Mouse (Mus musculus) bone marrow, adult 2 months (tissue): ENCODE results near the gene Insc. TPM values are rescaled to one million over a fixed set of nuclear protein-coding genes. Genes with fewer than 3 reads are reported as not detected.

Experiments used
- H3K27ac ChIP-seq: fragments of 200-500 bp; 2 replicates; pipeline ENCODE4 v1.5.1; 2012; ENCODE audit warnings: low read depth, mild to moderate bottlenecking, control low read depth, inconsistent platforms, low read length; ENCODE audit not compliant: control insufficient read depth, poor library complexity, insufficient read depth
- H3K4me1 ChIP-seq: fragments of 200-500 bp; 2 replicates; pipeline ENCODE4 v1.6.1; 2011; ENCODE audit warnings: low read length; ENCODE audit not compliant: control insufficient read depth, insufficient read depth
- H3K4me3 ChIP-seq: fragments of 200-500 bp; replicated peaks from 2 replicates; pipeline ENCODE3; 2011; ENCODE audit warnings: mild to moderate bottlenecking, low read depth, low read length, control low read depth; ENCODE audit not compliant: control insufficient read depth
- CTCF ChIP-seq: fragments of 200-500 bp; IDR thresholded peaks from 2 replicates; pipeline ENCODE4 v1.5.1; 2011; ENCODE audit warnings: low read length, control low read depth; ENCODE audit not compliant: control insufficient read depth, insufficient read depth
- POLR2A ChIP-seq: fragments of 200-500 bp; IDR thresholded peaks from 2 replicates; pipeline ENCODE4 v1.6.1; 2011; ENCODE audit warnings: low read depth, mild to moderate bottlenecking, control low read depth, low read length, borderline replicate concordance; ENCODE audit not compliant: control insufficient read depth
- WGBS: fragments of 180-500 bp; shearing (Covaris S2); methylation state at CpG from one replicate; pipeline ENCODE4 v1.1.7; 2018; 5-methylcytosine and 5-hydroxymethylcytosine counted together
- polyA plus RNA-seq: library from polyadenylated mRNA; stranded (reverse); fragments of >200 nt; gene quantifications from 2 replicates; pipeline ENCODE4 v1.2.4, GENCODE M21; 2011; ENCODE audit warnings: low replicate concordance; ENCODE audit not compliant: missing spikeins, insufficient read depth, insufficient read length

Insc gene
- polyA plus RNA-seq, 1 experiment, result not detected

- Histone ChIP-seq H3K27ac (no peak overlapping the region), H3K4me1 (no peaks in the 10 kb centered on the region), H3K4me3 (no peak overlapping the region)
- WGBS, result 68% methylated on average over 3 of the region's 3 CpGs
- TF ChIP-seq CTCF (no peak), POLR2A (no peak)
Measured at GRCm38 (mm10) chr7:114860858-114861523, 117.5 kb downstream of the Insc start.

GRCm38 (mm10) chr7:114873315-114874012 lies 130.0 kb downstream of the Insc start:
- no peak overlapping the region for H3K4me3 ChIP-seq
- no peaks in the 10 kb centered on the region for H3K4me1 ChIP-seq
- WGBS, result 48% methylated on average over 3 of the region's 3 CpGs
- no peak overlapping the region for H3K27ac ChIP-seq
- TF ChIP-seq CTCF (no peak), POLR2A (no peak)

GRCm38 (mm10) chr7:114874032-114874441 lies 130.5 kb downstream of the Insc start:
- Histone ChIP-seq H3K27ac (no peak overlapping the region), H3K4me1 (no peaks in the 10 kb centered on the region), H3K4me3 (no peak overlapping the region)
- TF ChIP-seq CTCF (no peak), POLR2A (no peak)
- 12% methylated on average over 6 of the region's 6 CpGs for WGBS

GRCm38 (mm10) chr7:114874579-114874978 lies 131.1 kb downstream of the Insc start:
- 80% methylated on average over 2 of the region's 2 CpGs for WGBS
- no peaks in the 10 kb centered on the region for H3K4me1 ChIP-seq
- no peak for TF ChIP-seq POLR2A
- TF ChIP-seq CTCF, result no peak
- no peak overlapping the region for H3K4me3 ChIP-seq
- H3K27ac ChIP-seq, result no peak overlapping the region

GRCm38 (mm10) chr7:114883602-114884001 lies 140.1 kb downstream of the Insc start:
- H3K4me1 ChIP-seq, result no peaks in the 10 kb centered on the region
- no peak overlapping the region for H3K27ac ChIP-seq
- WGBS, result 80% methylated on average over 2 of the region's 2 CpGs
- no peak overlapping the region for H3K4me3 ChIP-seq
- TF ChIP-seq CTCF, result no peak
- TF ChIP-seq POLR2A, result no peak

- Histone ChIP-seq H3K27ac (no peak overlapping the region), H3K4me1 (no peaks in the 10 kb centered on the region), H3K4me3 (no peak overlapping the region)
- TF ChIP-seq CTCF (no peak), POLR2A (no peak)
- WGBS, result 81% methylated on average over 4 of the region's 4 CpGs
Measured at GRCm38 (mm10) chr7:114886933-114887332, 143.4 kb downstream of the Insc start.

- no peak for TF ChIP-seq CTCF
- no peak for TF ChIP-seq POLR2A
- WGBS, result 89% methylated on average over 4 of the region's 4 CpGs
- Histone ChIP-seq H3K27ac (no peak overlapping the region), H3K4me3 (no peak overlapping the region), H3K4me1 (no peaks in the 10 kb centered on the region)
Measured at GRCm38 (mm10) chr7:114890215-114890614, 146.7 kb downstream of the Insc start.

- TF ChIP-seq POLR2A (no peak), CTCF (no peak)
- Histone ChIP-seq H3K4me1 (no peaks in the 10 kb centered on the region), H3K4me3 (no peak overlapping the region), H3K27ac (no peak overlapping the region)
Measured at GRCm38 (mm10) chr7:114892618-114893257, 149.2 kb downstream of the Insc start.

- no peak overlapping the region for H3K4me3 ChIP-seq
- H3K4me1 ChIP-seq, result no peaks in the 10 kb centered on the region
- 46% methylated on average over 1 of the region's 1 CpGs for WGBS
- H3K27ac ChIP-seq, result no peak overlapping the region
- no peak for TF ChIP-seq POLR2A
- TF ChIP-seq CTCF, result no peak
Measured at GRCm38 (mm10) chr7:114893889-114894288, 150.4 kb downstream of the Insc start.
